Mouse (Mus musculus): ENCODE measurements around the gene Col2a1. TPM values are rescaled to one million over a fixed set of nuclear protein-coding genes. Genes with fewer than 3 reads are reported as not detected.

Gene Col2a1
- polyA plus RNA-seq, 1 experiment from 2014 or later, result 57.5 TPM

DNA sequence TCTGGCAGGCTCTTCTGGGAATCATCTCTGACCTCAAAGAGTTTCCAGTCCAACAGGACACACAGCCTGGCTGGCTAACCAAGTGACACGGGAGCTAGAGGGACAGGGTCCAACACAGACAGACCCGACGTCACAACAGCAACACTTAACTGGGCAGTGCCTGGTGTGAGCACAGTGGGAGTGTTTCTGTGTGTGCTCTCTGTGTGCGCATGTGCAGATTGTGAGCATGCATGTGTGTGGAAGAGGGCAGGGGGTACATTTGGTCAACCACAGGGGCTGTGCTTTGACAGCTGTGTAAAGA lies 51.7 kb downstream of the Col2a1 start:
- peak; percentile 24; the same call in 1 of the 2 replicates for ATAC-seq
- 76% methylated on average over 4 of the region's 4 CpGs for whole genome bisulfite sequencing
- Histone ChIP-seq H3K27ac (no peak overlapping the region), H3K4me3 (replicated peaks) (no peak overlapping the region), H3K4me1 (replicated peaks) (peaks cover 21% of the 10 kb centered on the region), H3K27me3 (peaks cover 11% of the 10 kb centered on the region; the same call in 1 of the 2 replicates), H3K4me2 (replicated peaks) (no peak overlapping the region), H3K9ac (replicated peaks) (no peak overlapping the region; the same call in 1 of the 2 replicates), H3K9me3 (no peaks in the 10 kb centered on the region), H3K36me3 (no peaks in the 10 kb centered on the region)

DNA sequence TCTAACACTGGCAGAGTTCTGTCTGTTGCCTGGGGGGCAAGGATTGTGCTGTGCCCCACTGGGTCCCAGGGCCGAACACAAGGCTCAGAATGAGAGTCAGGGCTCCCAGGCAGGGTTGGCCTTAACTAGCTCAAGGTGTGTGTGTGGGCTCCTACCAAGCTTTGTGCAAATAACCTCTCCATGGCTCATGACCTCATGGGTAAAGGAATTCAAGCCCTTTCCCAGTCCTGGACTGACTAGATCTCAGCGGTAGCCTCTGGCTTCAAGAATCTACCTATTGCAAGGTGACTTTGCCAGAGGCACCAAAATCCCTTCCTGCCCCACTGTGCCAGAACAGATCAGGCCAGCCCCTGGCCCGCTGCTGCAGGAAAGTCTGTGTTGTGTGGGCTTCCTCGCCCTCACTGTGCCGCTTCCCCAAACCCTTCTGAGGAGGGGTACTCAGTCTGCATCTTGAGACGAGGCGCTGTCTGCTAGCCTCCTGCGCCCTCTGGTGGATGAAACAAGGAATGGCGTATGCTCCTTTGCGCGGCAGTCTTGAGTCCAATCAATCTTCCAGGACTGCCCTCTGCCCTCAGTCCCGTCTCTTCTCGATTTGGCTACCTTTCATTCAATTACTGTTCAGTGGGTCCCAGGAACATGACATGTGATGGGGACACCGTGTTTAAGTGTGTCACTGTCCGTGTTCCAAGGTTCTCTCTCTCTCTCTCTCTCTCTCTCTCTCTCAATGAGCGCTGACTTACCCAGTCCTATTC lies 52.2 kb downstream of the Col2a1 start:
- peaks cover 21% of the 10 kb centered on the region for H3K4me1 ChIP-seq (replicated peaks)
- no peaks in the 10 kb centered on the region for H3K9me3 ChIP-seq
- H3K27ac ChIP-seq, result no peak overlapping the region
- no peak overlapping the region for H3K4me2 ChIP-seq (replicated peaks)
- peak overlapping the region; percentile 20; the same call in 1 of the 2 replicates for H3K9ac ChIP-seq (replicated peaks)
- H3K4me3 ChIP-seq (replicated peaks), result no peak overlapping the region
- peak; percentile 78 for ATAC-seq
- H3K27me3 ChIP-seq, result peaks cover 11% of the 10 kb centered on the region; the same call in 1 of the 2 replicates
- H3K36me3 ChIP-seq, result no peaks in the 10 kb centered on the region
- 15% methylated on average over 16 of the region's 16 CpGs for WGBS

DNA sequence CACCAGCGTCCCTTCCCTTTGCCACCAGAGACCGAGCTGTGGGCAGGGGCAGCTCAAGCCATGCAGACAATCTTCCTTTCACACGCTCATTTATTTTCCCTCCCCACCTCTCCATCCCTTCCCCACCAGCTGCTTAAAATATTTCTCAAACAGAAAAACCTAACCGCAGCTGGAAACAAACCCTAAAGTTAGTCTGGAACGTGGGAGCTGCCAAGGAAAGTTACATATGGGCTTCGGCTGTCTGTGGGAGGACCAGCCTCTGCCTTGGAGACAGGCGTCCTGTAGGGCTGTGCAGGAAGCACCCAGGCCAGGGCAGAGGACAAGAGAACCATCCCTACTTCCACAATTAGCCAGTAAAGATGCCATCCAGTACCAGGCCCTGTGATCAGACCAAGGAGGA lies 54.3 kb downstream of the Col2a1 start:
- no peaks in the 10 kb centered on the region for H3K9me3 ChIP-seq
- no peak overlapping the region for H3K4me3 ChIP-seq (replicated peaks)
- no peak for ATAC-seq
- no peak overlapping the region for H3K9ac ChIP-seq (replicated peaks)
- H3K36me3 ChIP-seq, result no peaks in the 10 kb centered on the region
- H3K4me1 ChIP-seq (replicated peaks), result peaks cover 11% of the 10 kb centered on the region
- H3K27me3 ChIP-seq, result peaks cover 11% of the 10 kb centered on the region; the same call in 1 of the 2 replicates
- no peak overlapping the region for H3K27ac ChIP-seq
- WGBS, result 80% methylated on average over 7 of the region's 7 CpGs
- H3K4me2 ChIP-seq (replicated peaks), result no peak overlapping the region

DNA sequence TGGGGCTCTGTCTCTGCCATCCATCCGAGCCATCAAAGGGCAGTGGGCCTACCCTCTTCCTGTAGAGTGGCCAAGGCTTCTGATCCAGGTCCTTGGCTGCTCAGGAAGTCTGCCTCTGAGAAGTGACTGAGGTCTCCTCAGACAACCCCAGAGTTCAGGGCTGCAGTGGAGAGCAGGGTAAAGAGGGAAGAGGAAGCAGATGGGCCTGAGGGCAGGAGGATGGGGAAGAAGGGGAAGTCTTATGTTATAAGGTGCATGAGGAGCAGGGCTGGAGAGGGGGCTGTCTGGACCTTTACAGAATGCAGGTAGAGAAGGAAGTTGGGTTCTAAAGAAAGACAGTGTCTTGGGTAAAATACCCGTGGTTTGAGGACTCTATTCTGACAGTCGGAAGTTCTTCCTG lies 54.8 kb downstream of the Col2a1 start:
- no peak overlapping the region for H3K4me3 ChIP-seq (replicated peaks)
- no peaks in the 10 kb centered on the region for H3K9me3 ChIP-seq
- peaks cover 11% of the 10 kb centered on the region; the same call in 1 of the 2 replicates for H3K27me3 ChIP-seq
- H3K36me3 ChIP-seq, result no peaks in the 10 kb centered on the region
- 77% methylated on average over 3 of the region's 3 CpGs for WGBS
- H3K4me2 ChIP-seq (replicated peaks), result no peak overlapping the region
- no peak for ATAC-seq
- H3K9ac ChIP-seq (replicated peaks), result no peak overlapping the region
- H3K4me1 ChIP-seq (replicated peaks), result peaks cover 9% of the 10 kb centered on the region
- no peak overlapping the region for H3K27ac ChIP-seq

DNA sequence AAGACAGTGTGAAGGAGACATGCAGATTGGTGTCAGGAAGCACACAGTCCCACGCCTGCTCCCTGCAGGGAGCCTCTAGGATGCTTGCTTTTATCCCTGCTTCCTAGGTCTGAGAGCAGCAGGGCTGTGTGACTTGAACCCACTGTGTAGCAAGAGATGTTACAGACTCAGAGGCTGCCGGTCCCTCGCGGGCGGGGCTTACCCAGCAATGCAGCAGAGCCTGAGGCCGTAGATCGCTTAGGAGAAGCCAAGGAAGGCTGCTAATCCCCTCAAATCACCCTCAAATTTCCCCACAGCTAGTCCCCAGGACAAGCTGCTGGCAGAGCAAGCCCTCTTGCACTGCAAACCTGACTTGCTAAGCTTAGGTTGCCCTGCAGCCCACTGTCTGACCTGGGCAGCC lies 55.8 kb downstream of the Col2a1 start:
- 35% methylated on average over 7 of the region's 7 CpGs for WGBS
- Histone ChIP-seq H3K9me3 (no peaks in the 10 kb centered on the region), H3K27ac (no peak overlapping the region), H3K4me1 (replicated peaks) (peaks cover 9% of the 10 kb centered on the region), H3K27me3 (peaks cover 11% of the 10 kb centered on the region; the same call in 1 of the 2 replicates), H3K36me3 (no peaks in the 10 kb centered on the region), H3K4me3 (replicated peaks) (no peak overlapping the region), H3K9ac (replicated peaks) (no peak overlapping the region), H3K4me2 (replicated peaks) (no peak overlapping the region)
- ATAC-seq, result no peak

DNA sequence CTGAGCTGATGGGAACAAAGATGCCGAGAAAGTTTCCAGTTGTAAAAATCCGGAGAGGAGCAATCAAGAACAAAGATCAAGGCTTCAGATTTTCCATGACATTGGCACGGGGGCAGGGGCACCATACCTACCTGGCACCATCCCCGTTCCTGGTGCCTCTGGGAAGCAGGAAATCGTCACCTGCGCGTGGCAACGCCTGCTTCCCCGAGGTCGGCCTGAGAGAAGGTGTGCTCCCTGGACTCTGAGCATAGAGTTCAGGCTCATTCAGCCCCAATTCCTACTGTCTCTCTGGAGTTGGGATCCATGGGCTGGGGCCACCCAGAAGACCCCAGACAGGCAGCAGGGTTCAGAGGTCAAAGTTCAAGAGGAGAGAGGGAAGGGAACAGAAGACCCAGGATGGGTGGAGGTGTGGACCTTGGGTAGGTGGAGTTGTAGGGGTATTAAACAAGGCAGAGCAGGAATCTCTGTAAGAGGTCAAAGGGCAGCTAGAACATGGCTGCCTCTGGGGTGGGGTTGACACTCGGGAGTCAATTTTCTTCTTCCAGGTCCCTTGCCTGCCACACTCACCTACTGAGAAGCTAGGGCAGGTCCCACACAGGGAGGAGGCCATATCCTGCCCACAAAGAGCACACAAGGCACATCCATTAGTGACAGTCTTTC lies 58.7 kb downstream of the Col2a1 start:
- no peak for ATAC-seq
- no peak overlapping the region for H3K4me2 ChIP-seq (replicated peaks)
- H3K36me3 ChIP-seq, result no peaks in the 10 kb centered on the region
- H3K9me3 ChIP-seq, result no peaks in the 10 kb centered on the region
- H3K9ac ChIP-seq (replicated peaks), result no peak overlapping the region
- H3K4me1 ChIP-seq (replicated peaks), result no peaks in the 10 kb centered on the region; the same call in 1 of the 2 replicates
- no peak overlapping the region for H3K4me3 ChIP-seq (replicated peaks)
- WGBS, result 84% methylated on average over 11 of the region's 11 CpGs
- H3K27me3 ChIP-seq, result no peaks in the 10 kb centered on the region
- H3K27ac ChIP-seq, result no peak overlapping the region

DNA sequence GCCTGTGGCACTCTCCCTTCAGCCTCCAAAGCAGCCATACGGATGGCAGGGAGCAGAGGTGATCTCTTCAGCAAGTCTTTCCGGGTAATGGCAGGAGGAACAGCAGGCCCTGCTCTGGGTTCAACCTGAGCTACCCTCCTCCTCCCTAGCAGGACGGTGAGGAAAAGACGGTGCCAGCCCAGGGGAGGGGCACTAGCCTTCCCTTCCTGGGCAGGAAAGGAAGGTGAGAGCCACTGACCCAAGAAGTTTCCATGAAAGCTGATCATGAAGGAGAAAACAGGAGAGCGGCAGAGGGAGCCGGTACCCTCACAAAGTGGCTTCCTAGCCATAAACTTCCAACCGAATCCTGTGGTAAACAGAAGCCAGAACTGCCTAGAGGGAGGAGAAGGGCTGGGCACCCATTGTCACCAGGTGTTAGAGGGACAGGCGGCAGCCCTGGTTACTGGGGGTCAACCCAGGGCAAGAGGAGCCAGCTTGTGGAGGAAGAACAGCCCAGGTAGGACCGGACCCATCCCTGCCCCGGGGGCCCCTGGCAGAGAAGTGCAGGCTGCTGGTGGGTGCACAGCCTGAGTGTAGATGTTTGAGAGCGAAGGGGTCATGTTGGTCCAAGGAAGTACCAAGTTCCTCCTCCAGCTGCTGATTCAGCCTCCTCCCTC lies 59.4 kb downstream of the Col2a1 start:
- no peak overlapping the region for H3K9ac ChIP-seq (replicated peaks)
- H3K36me3 ChIP-seq, result no peaks in the 10 kb centered on the region
- no peaks in the 10 kb centered on the region for H3K9me3 ChIP-seq
- no peak overlapping the region for H3K27ac ChIP-seq
- no peak for ATAC-seq
- H3K4me2 ChIP-seq (replicated peaks), result no peak overlapping the region
- WGBS, result 78% methylated on average over 11 of the region's 11 CpGs
- no peaks in the 10 kb centered on the region for H3K27me3 ChIP-seq
- no peaks in the 10 kb centered on the region; the same call in 1 of the 2 replicates for H3K4me1 ChIP-seq (replicated peaks)
- no peak overlapping the region for H3K4me3 ChIP-seq (replicated peaks)

DNA sequence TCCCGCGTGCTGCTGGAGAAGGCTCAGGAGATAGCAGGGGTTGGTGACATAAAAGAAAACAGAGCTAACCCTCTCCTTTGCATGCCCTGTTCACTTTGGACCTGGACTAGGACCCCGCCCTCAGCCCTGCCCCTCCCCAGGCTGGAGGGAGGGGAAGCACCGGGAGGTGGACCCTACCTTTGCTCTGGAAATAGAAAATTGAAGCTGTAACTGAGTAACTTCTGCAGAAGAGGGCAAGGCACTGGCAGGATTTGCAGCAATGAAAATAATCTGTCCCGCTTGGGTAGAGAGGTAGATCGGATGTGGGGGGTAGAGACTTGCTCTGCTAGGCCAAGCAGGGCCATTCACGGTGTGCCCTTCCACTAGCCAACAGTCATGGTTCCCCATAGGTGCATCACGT lies 61.1 kb downstream of the Col2a1 start:
- no peak overlapping the region for H3K9ac ChIP-seq (replicated peaks)
- no peaks in the 10 kb centered on the region for H3K27me3 ChIP-seq
- 89% methylated on average over 8 of the region's 8 CpGs for whole genome bisulfite sequencing
- no peaks in the 10 kb centered on the region for H3K9me3 ChIP-seq
- no peak overlapping the region for H3K4me2 ChIP-seq (replicated peaks)
- H3K36me3 ChIP-seq, result no peaks in the 10 kb centered on the region
- no peaks in the 10 kb centered on the region for H3K4me1 ChIP-seq (replicated peaks)
- no peak overlapping the region for H3K27ac ChIP-seq
- no peak for ATAC-seq
- no peak overlapping the region for H3K4me3 ChIP-seq (replicated peaks)

DNA sequence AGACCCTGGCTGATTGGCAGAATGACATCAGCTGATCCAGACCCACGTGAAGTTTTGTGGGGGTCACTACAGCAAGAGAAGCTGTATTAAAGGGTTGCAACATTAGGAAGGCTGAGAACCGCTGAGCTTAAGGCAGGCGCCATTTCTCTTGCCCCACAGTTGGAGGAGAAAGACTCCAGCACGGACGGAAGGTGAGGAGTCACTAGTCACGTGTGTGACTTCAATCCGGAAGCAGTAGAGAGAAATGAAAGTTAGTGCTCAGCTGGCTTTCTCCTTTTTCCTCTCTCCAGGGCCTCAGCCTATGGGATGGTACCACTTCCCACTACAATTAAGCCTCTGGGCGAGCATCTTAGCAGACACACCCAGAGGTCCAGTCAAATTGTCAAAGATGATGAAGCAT lies 62.0 kb downstream of the Col2a1 start:
- no peaks in the 10 kb centered on the region for H3K9me3 ChIP-seq
- H3K9ac ChIP-seq (replicated peaks), result no peak overlapping the region
- no peak overlapping the region for H3K4me3 ChIP-seq (replicated peaks)
- no peaks in the 10 kb centered on the region for H3K4me1 ChIP-seq (replicated peaks)
- no peak overlapping the region for H3K4me2 ChIP-seq (replicated peaks)
- 89% methylated on average over 8 of the region's 8 CpGs for WGBS
- no peaks in the 10 kb centered on the region for H3K36me3 ChIP-seq
- H3K27ac ChIP-seq, result no peak overlapping the region
- ATAC-seq, result no peak
- no peaks in the 10 kb centered on the region for H3K27me3 ChIP-seq

DNA sequence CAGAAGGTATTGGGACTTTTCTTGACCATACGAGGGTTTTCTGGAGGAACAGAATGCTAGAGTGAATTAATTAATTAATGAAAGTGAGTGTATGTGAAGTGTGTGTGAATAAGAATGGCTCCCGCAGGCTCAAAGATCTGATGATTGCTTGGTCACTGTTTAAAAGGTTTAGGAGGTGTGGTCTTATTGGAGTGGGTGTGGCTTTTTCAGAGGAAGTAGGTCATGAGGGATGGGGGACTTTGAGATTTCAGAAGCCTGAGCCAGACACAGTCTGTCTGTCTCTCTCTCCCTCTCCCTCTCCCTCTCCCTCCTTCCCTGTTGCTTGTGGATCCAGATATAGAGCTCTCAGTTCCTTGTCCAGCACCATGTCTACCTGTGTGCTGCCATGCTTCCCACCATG lies 63.2 kb downstream of the Col2a1 start:
- H3K4me2 ChIP-seq (replicated peaks), result no peak overlapping the region
- no peaks in the 10 kb centered on the region for H3K4me1 ChIP-seq (replicated peaks)
- 93% methylated on average over 2 of the region's 2 CpGs for WGBS
- H3K27ac ChIP-seq, result no peak overlapping the region
- no peaks in the 10 kb centered on the region for H3K9me3 ChIP-seq
- H3K9ac ChIP-seq (replicated peaks), result no peak overlapping the region
- no peak for ATAC-seq
- H3K27me3 ChIP-seq, result no peaks in the 10 kb centered on the region
- H3K36me3 ChIP-seq, result no peaks in the 10 kb centered on the region
- no peak overlapping the region for H3K4me3 ChIP-seq (replicated peaks)

DNA sequence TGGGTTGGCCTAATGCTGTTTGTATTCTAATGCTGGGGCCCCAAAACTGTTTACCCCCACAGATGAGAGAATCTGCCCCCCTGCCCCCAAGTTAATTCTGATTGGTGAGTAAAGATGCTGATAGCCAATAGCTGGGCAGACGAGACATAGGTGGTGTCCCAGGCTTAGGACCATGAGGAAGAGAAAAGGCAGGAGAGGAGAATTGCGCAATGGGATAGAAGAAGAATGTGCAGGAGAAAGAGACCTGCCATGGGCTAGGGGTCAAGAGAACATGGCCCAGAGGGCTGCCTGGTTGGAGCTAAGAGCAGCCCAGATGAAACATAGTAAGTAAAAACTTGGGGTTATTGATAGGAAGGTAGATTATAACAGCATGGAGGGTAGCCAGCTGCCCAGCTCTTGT lies 64.4 kb downstream of the Col2a1 start:
- Histone ChIP-seq H3K9ac (replicated peaks) (no peak overlapping the region), H3K4me2 (replicated peaks) (no peak overlapping the region), H3K36me3 (no peaks in the 10 kb centered on the region), H3K4me1 (replicated peaks) (no peaks in the 10 kb centered on the region), H3K27ac (no peak overlapping the region), H3K27me3 (no peaks in the 10 kb centered on the region), H3K9me3 (no peaks in the 10 kb centered on the region), H3K4me3 (replicated peaks) (no peak overlapping the region)
- ATAC-seq, result no peak
- 86% methylated on average over 2 of the region's 2 CpGs for WGBS

DNA sequence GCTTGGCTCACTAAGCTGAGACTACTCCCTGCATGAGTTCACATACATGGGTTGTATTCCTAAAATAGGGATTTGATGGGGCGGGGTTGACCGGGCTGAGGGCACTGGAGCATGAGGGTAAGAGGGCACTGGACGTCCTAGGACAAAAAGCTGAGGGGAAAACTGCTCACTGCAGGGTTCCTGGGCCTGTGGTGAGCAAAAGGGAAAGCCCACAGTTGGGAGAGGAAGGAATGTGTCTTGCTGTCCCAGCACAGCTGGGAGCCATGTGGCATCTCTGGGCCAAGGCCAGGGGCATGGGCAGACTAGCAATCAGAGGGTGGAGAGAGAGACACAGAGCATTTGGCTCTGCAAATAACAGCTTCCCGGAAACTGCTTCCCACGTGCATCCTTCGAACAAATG lies 65.9 kb downstream of the Col2a1 start:
- Histone ChIP-seq H3K27ac (no peak overlapping the region), H3K9ac (replicated peaks) (no peak overlapping the region), H3K9me3 (no peaks in the 10 kb centered on the region), H3K4me3 (replicated peaks) (no peak overlapping the region), H3K36me3 (no peaks in the 10 kb centered on the region), H3K4me1 (replicated peaks) (no peaks in the 10 kb centered on the region), H3K4me2 (replicated peaks) (no peak overlapping the region), H3K27me3 (no peaks in the 10 kb centered on the region)
- ATAC-seq, result no peak
- WGBS, result 50% methylated on average over 6 of the region's 6 CpGs
